Mouse (Mus musculus): Measurements from ENCODE around the gene Nucks1. TPM values are rescaled to one million over a fixed set of nuclear protein-coding genes. Genes with fewer than 3 reads are reported as not detected.
"Not testable (repeated sequence)": the region's sequence is repeated elsewhere in the genome, so short reads cannot be mapped to it uniquely, and the experiment has no call there.

The Nucks1 gene
- polyA plus RNA-seq, 1 experiment from 2014 or later, result 125 TPM

DNA sequence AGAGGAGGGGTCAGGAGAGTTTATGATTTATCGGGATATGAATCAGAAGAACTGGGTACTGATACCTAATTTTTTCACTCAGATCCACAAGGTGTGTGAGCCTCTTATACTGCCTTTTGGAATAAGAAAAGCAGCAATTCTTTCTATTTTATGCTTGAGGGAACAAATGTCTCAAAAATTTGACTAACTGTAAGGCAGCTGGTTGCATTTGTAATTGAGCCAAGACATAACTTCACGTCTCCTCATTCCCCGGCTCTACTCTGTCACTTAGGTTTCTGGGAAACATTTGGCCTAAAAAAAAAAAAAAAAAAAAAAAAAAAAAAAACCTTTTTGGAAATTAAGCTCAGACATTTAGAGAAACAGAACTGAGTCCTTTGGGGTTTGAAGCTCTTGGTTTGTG, 23.7 kb upstream of the Nucks1 start:
- Histone ChIP-seq H3K36me3 (no peaks in the 10 kb centered on the region), H3K27me3 (no peaks in the 10 kb centered on the region), H3K4me3 (no peak overlapping the region), H3K9ac (no peak overlapping the region), H3K4me1 (no peaks in the 10 kb centered on the region), H3K9me3 (no peaks in the 10 kb centered on the region), H3K27ac (no peak overlapping the region), H3K4me2 (replicated peaks) (no peak overlapping the region)
- no peak for ATAC-seq (ENCODE audit: insufficient number of reproducible peaks, insufficient read depth, low FRiP score, low TSS enrichment)
- WGBS, result 84% methylated on average over 3 of the region's 3 CpGs

DNA sequence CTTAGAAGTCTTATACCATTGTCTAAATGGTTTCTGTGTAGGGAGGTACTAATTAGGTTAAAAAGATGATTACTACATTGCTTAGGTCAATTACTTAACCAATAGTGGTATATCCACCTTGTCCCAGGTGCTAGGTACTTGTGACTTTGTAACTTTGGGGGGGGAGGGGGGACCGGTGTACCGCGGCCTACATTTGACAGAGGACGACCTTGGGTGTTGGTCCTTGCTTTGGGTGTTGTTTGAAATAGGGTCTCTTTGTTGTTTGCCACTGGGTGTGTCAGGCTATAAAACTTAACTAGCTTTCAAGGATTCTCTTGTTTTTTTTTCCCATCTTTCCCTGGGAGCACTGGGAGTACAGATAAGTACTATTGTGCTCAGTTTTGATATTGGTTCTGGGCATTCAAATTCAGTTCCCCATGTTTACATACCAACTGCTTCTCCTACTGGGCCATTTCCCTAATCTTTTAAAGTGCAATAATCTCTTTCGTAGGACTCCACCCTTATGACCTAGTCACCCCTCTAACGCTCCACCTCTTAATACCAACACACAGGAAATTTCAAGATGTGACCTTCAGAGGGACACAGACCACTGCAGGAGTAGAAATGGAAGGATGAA, 20.2 kb upstream of the Nucks1 start:
- Histone ChIP-seq H3K4me2 (replicated peaks) (no peak overlapping the region), H3K4me1 (no peaks in the 10 kb centered on the region), H3K9me3 (no peaks in the 10 kb centered on the region), H3K36me3 (no peaks in the 10 kb centered on the region), H3K27ac (no peak overlapping the region), H3K9ac (no peak overlapping the region), H3K27me3 (no peaks in the 10 kb centered on the region), H3K4me3 (no peak overlapping the region)
- no peak for ATAC-seq (ENCODE audit: insufficient number of reproducible peaks, insufficient read depth, low FRiP score, low TSS enrichment)
- WGBS, result 80% methylated on average over 6 of the region's 6 CpGs

DNA sequence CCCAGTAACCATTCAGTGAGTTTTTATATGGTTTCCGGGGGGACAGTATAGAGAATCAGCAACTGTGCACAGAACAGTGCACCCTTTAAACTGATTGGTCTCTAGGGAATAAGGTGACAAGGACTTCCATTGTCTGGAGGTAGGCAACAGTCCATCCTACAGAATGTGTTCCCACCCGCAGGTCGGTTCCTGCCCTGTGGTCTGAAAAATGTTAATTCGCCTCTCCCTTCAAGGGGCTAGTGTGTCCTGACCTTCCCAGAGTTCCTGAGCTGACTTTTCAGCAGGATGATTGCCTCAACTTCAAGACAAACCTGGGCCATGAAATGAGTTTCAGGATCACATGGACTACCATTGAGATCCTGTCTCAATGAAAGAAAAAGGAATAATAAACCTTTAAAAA, 18.9 kb upstream of the Nucks1 start:
- no peaks in the 10 kb centered on the region for H3K36me3 ChIP-seq
- no peak overlapping the region for H3K9ac ChIP-seq
- no peak for ATAC-seq (ENCODE audit: insufficient number of reproducible peaks, insufficient read depth, low FRiP score, low TSS enrichment)
- WGBS, result 40% methylated on average over 4 of the region's 4 CpGs
- no peak overlapping the region for H3K4me3 ChIP-seq
- no peaks in the 10 kb centered on the region for H3K4me1 ChIP-seq
- H3K9me3 ChIP-seq, result no peaks in the 10 kb centered on the region
- H3K27ac ChIP-seq, result no peak overlapping the region
- H3K4me2 ChIP-seq (replicated peaks), result no peak overlapping the region
- no peaks in the 10 kb centered on the region for H3K27me3 ChIP-seq

DNA sequence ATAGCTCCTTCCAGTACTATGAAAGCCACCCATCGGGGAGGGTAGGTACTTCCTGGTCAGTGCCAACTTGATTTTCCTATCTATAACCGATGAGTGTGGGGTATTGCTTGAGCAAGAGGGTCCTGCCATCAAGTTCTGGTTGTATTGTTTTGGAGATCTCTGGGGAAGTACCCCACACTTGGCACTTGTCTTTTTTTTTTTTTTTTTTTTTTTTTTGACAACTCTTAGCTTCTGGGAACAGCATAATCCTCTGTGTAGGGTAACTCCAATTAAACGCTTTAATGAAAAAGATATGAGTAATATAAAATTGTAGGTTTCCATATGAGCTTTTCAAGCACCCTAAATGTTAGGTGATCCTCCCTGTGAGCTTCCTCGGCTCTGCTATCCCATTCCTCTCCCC, 7.7 kb upstream of the Nucks1 start:
- no peak for ATAC-seq (ENCODE audit: insufficient number of reproducible peaks, insufficient read depth, low FRiP score, low TSS enrichment)
- Histone ChIP-seq H3K9ac (no peak overlapping the region), H3K36me3 (no peaks in the 10 kb centered on the region), H3K4me1 (no peaks in the 10 kb centered on the region), H3K9me3 (no peaks in the 10 kb centered on the region), H3K27me3 (0 out of 2 replicates have a peak, but pooled peaks cover 8% of the 10 kb centered on the region), H3K4me2 (replicated peaks) (no peak overlapping the region), H3K27ac (no peak overlapping the region), H3K4me3 (no peak overlapping the region)
- WGBS, result 86% methylated on average over 4 of the region's 4 CpGs

DNA sequence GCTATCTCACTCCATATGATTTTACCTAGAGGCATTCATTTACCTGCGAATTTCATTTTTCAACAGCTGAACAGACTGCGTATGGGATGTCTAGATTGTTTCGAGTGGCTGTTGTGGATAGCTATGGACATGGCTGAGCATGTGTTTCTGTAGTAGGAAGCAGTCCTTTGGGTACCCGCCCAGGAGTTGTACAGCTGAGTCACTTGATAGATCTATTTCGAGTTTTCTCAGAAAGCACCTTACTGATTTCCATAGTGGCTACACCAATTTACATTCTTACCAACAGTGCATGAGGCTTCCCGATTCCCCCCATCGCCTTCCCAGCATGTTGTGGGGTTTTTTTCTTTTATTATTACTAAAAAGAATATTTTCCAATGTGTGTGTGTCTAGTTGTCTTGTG, 7.1 kb upstream of the Nucks1 start:
- 88% methylated on average over 7 of the region's 7 CpGs for WGBS
- Histone ChIP-seq H3K4me2 (replicated peaks) (no peak overlapping the region), H3K9me3 (no peaks in the 10 kb centered on the region), H3K4me1 (no peaks in the 10 kb centered on the region), H3K4me3 (no peak overlapping the region), H3K9ac (no peak overlapping the region), H3K36me3 (no peaks in the 10 kb centered on the region), H3K27me3 (0 out of 2 replicates have a peak, but pooled peaks cover 9% of the 10 kb centered on the region), H3K27ac (no peak overlapping the region)
- ATAC-seq (ENCODE audit: insufficient number of reproducible peaks, insufficient read depth, low FRiP score, low TSS enrichment), result no peak

DNA sequence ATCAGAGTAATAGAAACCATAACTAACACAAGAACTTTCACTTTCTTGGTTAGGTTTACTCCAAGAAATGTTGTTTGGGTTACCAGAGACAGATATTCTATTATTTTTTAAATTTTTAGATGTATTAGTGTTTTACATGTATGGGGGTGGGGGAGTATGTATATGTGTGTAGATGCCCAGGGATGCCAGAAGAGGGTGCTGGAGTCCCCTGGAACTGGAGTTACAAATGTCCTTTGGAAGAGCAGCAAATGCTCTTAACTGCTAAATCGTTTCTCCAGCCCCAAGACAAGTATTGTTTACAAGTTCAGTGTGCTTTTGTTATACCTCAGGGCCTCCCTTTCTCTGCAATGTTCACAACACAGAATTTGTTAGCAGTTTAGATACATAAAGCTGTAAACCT, 4.8 kb upstream of the Nucks1 start:
- WGBS, result 24% methylated on average over 1 of the region's 1 CpGs
- Histone ChIP-seq H3K27ac (no peak overlapping the region), H3K9ac (no peak overlapping the region), H3K36me3 (no peaks in the 10 kb centered on the region), H3K4me1 (no peaks in the 10 kb centered on the region), H3K27me3 (0 out of 2 replicates have a peak, but pooled peaks cover 11% of the 10 kb centered on the region), H3K9me3 (no peaks in the 10 kb centered on the region), H3K4me3 (no peak overlapping the region), H3K4me2 (replicated peaks) (no peak overlapping the region)
- no peak for ATAC-seq (ENCODE audit: insufficient number of reproducible peaks, insufficient read depth, low FRiP score, low TSS enrichment)

DNA sequence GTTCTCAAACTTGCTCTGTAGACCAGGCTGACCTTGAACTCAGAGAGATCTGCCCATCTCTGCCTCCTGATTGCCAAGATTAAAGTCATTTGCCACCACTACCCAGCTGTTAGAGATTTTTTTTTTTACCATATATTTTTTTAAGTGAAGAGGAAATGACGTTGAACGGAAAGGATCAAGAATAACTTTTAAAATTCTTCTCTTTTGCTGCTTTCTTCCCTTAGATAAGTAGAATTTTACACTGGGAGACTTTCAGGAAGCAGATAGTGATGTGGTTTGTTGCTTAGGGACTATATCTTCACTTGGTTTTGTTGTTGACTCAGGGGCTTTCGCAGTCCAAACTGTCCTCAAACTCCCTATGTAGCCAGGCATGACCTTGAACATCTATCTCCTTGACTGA, 1.9 kb upstream of the Nucks1 start:
- WGBS, result 94% methylated on average over 3 of the region's 3 CpGs

DNA sequence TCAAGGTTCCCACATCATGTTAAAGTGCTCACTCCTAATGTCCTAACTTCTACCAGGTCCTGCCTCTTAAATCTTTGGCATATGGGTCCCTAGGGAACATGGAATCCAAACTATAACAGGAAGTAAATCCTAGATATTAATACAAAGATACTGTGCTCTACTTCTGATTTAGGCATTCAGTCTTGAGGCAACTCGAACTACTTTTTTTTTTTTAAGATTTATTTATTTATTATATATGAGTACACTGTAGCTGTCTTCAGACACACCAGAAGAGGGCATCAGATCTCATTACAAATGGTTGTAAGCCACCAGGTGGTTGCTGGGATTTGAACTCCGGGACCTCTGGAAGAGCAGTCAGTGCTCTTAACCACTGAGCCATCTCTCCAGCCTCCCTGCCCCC, 1.1 kb upstream of the Nucks1 start:
- Histone ChIP-seq H3K4me1 (peaks cover 11% of the 10 kb centered on the region; the same call in 1 of the 2 replicates), H3K27me3 (0 out of 2 replicates have a peak, but pooled peaks cover 11% of the 10 kb centered on the region)
- ATAC-seq (ENCODE audit: insufficient number of reproducible peaks, insufficient read depth, low FRiP score, low TSS enrichment); H3K9ac ChIP-seq; H3K4me2 ChIP-seq (replicated peaks); H3K9me3 ChIP-seq; H3K36me3 ChIP-seq; H3K4me3 ChIP-seq; H3K27ac ChIP-seq: not testable (repeated sequence)
- WGBS, result 90% methylated on average over 2 of the region's 2 CpGs

More for the DNA sequence above, 1.9 kb upstream of the Nucks1 start:
- Histone ChIP-seq H3K4me1 (peaks cover 11% of the 10 kb centered on the region; the same call in 1 of the 2 replicates), H3K27ac (no peak overlapping the region), H3K4me2 (replicated peaks) (no peak overlapping the region), H3K9ac (no peak overlapping the region), H3K4me3 (no peak overlapping the region), H3K9me3 (no peaks in the 10 kb centered on the region), H3K27me3 (0 out of 2 replicates have a peak, but pooled peaks cover 11% of the 10 kb centered on the region), H3K36me3 (0 out of 2 replicates have a peak, but pooled peaks cover 4% of the 10 kb centered on the region)
- ATAC-seq (ENCODE audit: insufficient number of reproducible peaks, insufficient read depth, low FRiP score, low TSS enrichment), result no peak

DNA sequence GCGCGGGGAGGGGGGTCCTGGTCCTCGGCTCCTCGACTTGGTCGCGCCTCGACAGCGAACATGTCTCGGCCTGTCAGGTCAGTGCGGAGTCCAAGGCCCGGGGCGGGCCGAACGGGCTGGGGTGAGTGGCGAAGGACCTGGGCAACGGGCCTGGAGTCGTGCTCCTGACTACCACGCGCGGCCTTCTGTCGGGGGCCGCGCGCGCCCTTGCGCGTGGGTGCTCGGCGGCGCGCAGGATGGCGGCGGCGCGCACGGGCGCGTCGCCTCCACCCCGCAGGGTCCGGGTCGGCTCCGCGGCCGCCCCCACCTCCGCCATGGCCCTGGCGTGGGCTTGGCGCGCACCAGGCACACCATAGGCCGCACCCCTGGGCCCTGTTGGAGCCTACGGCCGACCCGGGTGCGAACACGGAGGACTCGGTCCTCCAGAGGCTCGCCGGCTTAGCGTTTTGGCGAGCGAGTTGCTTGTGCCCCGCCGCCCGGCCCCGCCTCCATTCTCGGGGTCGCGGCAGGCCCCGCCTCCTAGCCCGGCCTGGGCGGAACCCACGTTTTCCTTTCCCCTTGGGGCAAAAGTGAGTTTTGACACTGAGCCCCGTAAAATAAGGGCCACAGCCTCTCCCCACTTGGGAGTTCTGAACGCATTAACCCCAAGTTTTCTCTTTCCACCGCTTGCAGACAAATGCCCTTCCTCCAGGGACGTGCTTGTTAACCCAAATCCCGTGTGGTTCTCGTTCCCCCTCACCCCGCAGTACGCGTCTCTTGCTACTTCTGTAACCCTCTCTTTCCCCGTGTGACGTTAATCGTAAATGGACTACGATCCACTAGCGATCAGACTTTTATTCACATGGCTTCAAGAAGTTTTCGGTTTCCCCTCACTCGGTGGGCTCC, 582 bp downstream of the Nucks1 start:
- Histone ChIP-seq H3K27me3 (0 out of 2 replicates have a peak, but pooled peaks cover 11% of the 10 kb centered on the region), H3K9me3 (no peaks in the 10 kb centered on the region), H3K36me3 (0 out of 2 replicates have a peak, but pooled peaks cover 4% of the 10 kb centered on the region), H3K4me3 (peak overlapping the region; percentile 95), H3K4me1 (peaks cover 11% of the 10 kb centered on the region; the same call in 1 of the 2 replicates), H3K9ac (peak overlapping the region; percentile 95), H3K4me2 (replicated peaks) (peak overlapping the region; percentile 63), H3K27ac (peak overlapping the region; percentile 99)
- peak; percentile 85 for ATAC-seq (ENCODE audit: insufficient number of reproducible peaks, insufficient read depth, low FRiP score, low TSS enrichment)
- WGBS, result under 1% methylated on average over 78 of the region's 88 CpGs

DNA sequence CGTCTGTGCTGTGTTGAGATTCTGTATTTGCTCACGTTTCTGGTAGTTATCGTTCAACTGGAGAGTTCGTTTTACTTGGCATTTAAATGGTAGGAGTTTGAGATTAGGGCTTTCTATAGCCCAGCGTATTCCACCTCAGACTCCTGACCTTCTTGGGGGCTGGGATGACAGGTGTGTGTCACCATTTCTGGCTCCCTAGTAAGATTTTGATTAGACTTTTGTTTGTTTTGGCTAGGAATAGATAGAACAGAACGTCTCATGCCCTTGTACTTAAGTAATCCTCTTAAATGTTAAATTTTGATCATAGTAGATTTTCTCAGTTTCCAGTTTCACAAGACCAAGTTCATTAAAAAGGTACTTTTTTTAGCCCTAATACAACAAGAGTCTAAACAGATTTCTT, 7.3 kb downstream of the Nucks1 start:
- Histone ChIP-seq H3K9ac (no peak overlapping the region), H3K27me3 (no peaks in the 10 kb centered on the region), H3K27ac (no peak overlapping the region), H3K4me3 (no peak overlapping the region), H3K4me2 (replicated peaks) (no peak overlapping the region), H3K4me1 (no peaks in the 10 kb centered on the region), H3K9me3 (no peaks in the 10 kb centered on the region), H3K36me3 (peaks cover 38% of the 10 kb centered on the region)
- 83% methylated on average over 6 of the region's 6 CpGs for WGBS
- no peak for ATAC-seq (ENCODE audit: insufficient number of reproducible peaks, insufficient read depth, low FRiP score, low TSS enrichment)

DNA sequence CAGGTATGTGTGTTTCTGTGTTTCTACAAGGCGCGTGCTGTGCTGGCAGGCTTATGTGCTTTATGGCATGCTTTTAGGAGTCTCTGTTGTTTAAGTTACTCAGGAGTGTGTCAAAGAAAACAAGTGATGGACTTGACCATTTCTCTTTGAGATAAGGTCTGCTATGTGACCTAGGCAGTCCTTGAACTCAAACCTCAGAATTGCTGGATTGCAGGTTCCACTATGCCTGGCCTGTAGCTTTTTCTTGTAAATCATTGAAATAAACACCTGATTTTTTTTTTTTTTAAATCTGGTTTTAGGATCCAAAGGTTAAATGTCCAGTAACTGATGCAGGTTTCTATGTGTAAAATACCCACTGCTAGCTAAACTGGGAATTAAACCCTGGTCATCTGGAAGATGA, 8.7 kb downstream of the Nucks1 start:
- peaks cover 46% of the 10 kb centered on the region for H3K36me3 ChIP-seq
- 98% methylated on average over 2 of the region's 2 CpGs for WGBS
- ATAC-seq (ENCODE audit: insufficient number of reproducible peaks, insufficient read depth, low FRiP score, low TSS enrichment), result no peak

DNA sequence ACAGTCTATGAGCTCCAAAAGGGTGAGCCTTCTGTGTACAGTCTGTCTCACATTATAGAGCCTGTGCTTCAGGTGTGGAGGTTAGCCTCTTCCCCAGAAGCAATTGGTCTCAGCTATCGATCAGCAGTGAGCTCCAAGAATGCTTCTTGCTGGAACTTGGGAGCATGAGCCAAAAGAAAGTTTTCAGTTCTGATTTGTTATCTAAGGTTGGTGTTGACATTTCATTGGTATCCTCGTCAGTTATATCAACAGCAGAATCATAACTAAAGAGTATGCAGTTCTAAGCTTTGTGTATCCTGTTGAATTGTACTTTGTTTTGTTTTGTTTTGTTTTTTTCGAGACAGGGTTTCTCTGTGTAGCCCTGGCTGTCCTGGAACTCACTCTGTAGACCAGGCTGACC, 11.8 kb downstream of the Nucks1 start:
- H3K27me3 ChIP-seq, result no peaks in the 10 kb centered on the region
- no peaks in the 10 kb centered on the region for H3K4me1 ChIP-seq
- WGBS, result 93% methylated on average over 3 of the region's 3 CpGs
- H3K4me3 ChIP-seq, result no peak overlapping the region
- no peak for ATAC-seq (ENCODE audit: insufficient number of reproducible peaks, insufficient read depth, low FRiP score, low TSS enrichment)
- H3K9ac ChIP-seq, result no peak overlapping the region
- no peaks in the 10 kb centered on the region for H3K9me3 ChIP-seq
- no peak overlapping the region for H3K4me2 ChIP-seq (replicated peaks)
- peaks cover 72% of the 10 kb centered on the region for H3K36me3 ChIP-seq
- H3K27ac ChIP-seq, result no peak overlapping the region

More for the DNA sequence above, 8.7 kb downstream of the Nucks1 start:
- Histone ChIP-seq H3K9me3 (no peaks in the 10 kb centered on the region), H3K27me3 (no peaks in the 10 kb centered on the region), H3K9ac (no peak overlapping the region), H3K4me2 (replicated peaks) (no peak overlapping the region), H3K4me3 (no peak overlapping the region), H3K4me1 (no peaks in the 10 kb centered on the region), H3K27ac (no peak overlapping the region)

Measured in embryonic facial prominence, embryonic 12.5 days (tissue).